Mouse (Mus musculus) adrenal gland (tissue): ENCODE data around the gene Btg1.

Experiments
- intact Hi-C: fragments of 180-260 bp; cut with DNase I; formaldehyde crosslinking; loops from one replicate; pipeline ENCODE4 v1.15.1; 2025

Btg1 gene

DNA sequence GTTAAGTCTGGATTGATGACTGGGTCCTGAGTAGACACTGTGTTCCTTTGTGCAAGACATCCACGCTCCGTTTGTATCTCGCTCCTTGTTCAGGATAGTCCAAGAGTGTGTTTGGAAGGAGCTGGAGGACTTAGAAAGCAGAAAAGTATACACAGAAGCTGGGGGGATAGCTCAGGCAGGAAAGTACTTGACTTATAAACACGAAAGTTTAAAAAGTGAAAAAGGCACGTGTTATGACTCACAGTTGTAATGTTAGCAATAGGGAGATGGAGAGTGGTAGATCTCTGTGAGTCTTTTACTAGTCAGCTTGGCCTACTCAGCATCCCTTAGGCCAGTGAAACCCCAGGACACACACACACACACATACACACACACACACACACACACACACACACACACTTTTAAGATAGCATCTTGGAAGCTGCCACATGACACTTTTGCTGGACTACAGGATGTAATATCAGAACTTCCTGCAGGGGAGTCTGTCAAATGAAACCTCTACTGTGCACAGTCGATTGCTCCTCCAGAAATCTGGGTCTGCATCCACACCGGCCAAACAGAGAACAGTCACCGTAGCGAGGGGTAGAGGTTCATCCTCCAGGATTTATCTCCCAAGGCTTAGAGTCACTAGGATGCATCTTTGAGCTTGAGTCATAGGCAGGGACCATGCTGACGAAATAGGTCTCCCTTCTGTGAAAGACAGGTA is 43.6 kb downstream of the Btg1 start:
- intact Hi-C loops: no loop called here

DNA sequence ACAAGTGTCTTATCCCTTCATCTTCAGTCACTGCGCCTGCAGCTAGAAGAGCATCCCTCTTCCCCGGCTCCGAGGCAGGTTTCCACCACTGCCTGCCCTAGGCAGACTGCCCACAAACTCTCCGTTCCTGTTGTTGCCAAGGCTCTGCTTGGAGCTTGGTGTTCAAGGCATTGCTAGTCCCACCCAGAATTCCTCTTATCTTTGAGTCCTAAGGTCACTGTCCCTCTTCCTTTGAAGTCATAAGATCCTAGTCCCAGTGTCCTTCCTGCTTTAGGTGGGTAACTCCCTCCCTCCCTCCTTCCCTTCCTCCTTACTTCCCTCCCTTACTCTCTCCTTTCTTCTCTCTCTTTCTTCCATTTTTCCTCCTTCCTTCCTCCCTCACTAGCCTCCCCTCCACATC is 46.2 kb downstream of the Btg1 start:
- intact Hi-C loops: no loop called here

DNA sequence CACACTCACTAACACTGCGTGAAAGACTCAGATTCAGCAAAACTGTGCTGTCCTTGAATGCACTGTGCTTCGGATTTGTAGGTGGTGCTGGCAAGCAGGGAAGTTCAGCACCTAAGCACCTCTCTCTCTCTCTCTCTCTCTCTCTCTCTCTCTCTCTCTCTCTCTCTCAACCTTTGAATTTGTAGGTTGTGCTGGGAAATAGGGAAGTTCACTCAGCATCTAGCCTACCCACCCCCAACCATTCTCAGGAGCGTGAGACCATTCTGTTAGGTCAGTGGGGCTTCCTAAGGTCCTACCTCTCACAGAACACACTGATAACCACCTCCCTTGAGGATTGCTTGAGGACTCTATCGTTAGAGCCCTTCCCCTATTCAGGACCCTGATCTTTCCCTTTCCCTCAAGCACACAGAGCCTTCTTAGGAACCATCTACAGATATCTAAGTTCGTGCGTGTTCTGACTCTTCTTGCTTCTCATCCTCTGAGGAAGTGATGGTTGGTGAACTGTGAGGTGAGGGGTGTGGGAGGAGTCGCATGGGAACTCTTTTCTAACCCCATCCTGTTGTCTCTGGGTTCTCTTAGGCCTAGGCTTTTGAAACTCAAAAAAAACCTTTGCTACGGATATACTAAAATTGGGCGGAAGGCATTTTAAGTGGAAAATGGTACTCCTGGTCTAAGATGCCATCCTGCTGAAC is 47.1 kb downstream of the Btg1 start:
- intact Hi-C loops: no loop called here
